Mouse (Mus musculus) midbrain, embryonic 16.5 days (tissue): ENCODE data around the gene Clta. TPM values are rescaled to one million over a fixed set of nuclear protein-coding genes. Genes with fewer than 3 reads are reported as not detected.

Experiments used
- ATAC-seq: fragments of 200-750 bp; cut with Nextera tagmentation; 2 replicates; pipeline ENCODE4 v1.8.0; 2017; ENCODE audit warnings: moderate TSS enrichment
- H3K27ac ChIP-seq: fragments of 300-500 bp; sonication (generic); 2 replicates; pipeline ENCODE4 v1.5.1; 2014; ENCODE audit warnings: mild to moderate bottlenecking, low read length, mixed read lengths
- H3K27me3 ChIP-seq: fragments of 300-500 bp; sonication (generic); 2 replicates; pipeline ENCODE4 v1.6.1; 2014; ENCODE audit warnings: low read depth, low read length, mixed read lengths; ENCODE audit not compliant: control insufficient read depth, insufficient read depth
- H3K36me3 ChIP-seq: fragments of 300-500 bp; sonication (generic); 2 replicates; pipeline ENCODE4 v1.6.1; 2014; ENCODE audit warnings: mild to moderate bottlenecking, low read length, moderate library complexity, mixed read lengths; ENCODE audit not compliant: control insufficient read depth, insufficient read depth
- H3K4me1 ChIP-seq: fragments of 300-500 bp; sonication (generic); 2 replicates; pipeline ENCODE4 v1.6.1; 2014; ENCODE audit warnings: mild to moderate bottlenecking, low read length, mixed read lengths; ENCODE audit not compliant: control insufficient read depth, insufficient read depth
- H3K4me2 ChIP-seq: fragments of 300-500 bp; sonication (generic); 2 replicates; pipeline ENCODE4 v1.6.1; 2014; ENCODE audit warnings: mild to moderate bottlenecking, low read length, mixed read lengths
- H3K4me3 ChIP-seq: fragments of 300-500 bp; sonication (generic); 2 replicates; pipeline ENCODE4 v1.5.1; 2014; ENCODE audit warnings: low read depth, mild to moderate bottlenecking, low read length, moderate library complexity, mixed read lengths
- H3K9ac ChIP-seq: fragments of 300-500 bp; sonication (generic); 2 replicates; pipeline ENCODE4 v1.6.1; 2014; ENCODE audit warnings: low read depth, low read length, mixed read lengths
- H3K9me3 ChIP-seq: fragments of 300-500 bp; sonication (generic); replicated peaks from 2 replicates; pipeline ENCODE4 v1.6.1; 2014; ENCODE audit warnings: mild to moderate bottlenecking, low read length, mixed read lengths; ENCODE audit not compliant: control insufficient read depth, poor library complexity, severe bottlenecking
- WGBS: fragments of 180-500 bp; shearing (Covaris S2); extraction: QIAGEN DNeasy Blood & Tissue Kit; methylation state at CpG from one replicate; pipeline ENCODE4 v1.1.7; 2014; 5-methylcytosine and 5-hydroxymethylcytosine counted together
- polyA plus RNA-seq: library from polyadenylated mRNA; unstranded; fragments of >200 nt; fragmentation: Nextera tagmentation; extraction: Ambion mirVana; gene quantifications from 2 replicates; pipeline ENCODE4 v1.2.1, GENCODE M21; 2015

Clta gene
- 340 and 348 TPM in 2 replicates for polyA plus RNA-seq

- Histone ChIP-seq H3K36me3 (no peaks in the 10 kb centered on the region), H3K4me2 (no peak within 1 kb of the TSS), H3K4me1 (no peaks in the 10 kb centered on the region), H3K9ac (no peak within 1 kb of the TSS), H3K9me3 (no peaks in the 10 kb centered on the region), H3K27me3 (no peaks in the 10 kb centered on the region), H3K4me3 (no peak within 1 kb of the TSS), H3K27ac (no peak within 1 kb of the TSS)
- 91% methylated on average over 5 of the region's 5 CpGs for WGBS
- ATAC-seq, result no peak
These were observed at the start of gene Clta for GRCm38 (mm10) chr4:44004126-44004525. Gene Clta (plus strand): TSS chr4:44004452.

- ATAC-seq, result peak; percentile 85
- H3K4me3 ChIP-seq, result peak within 1 kb of the TSS; percentile 72
- peak within 1 kb of the TSS; percentile 59 for H3K27ac ChIP-seq
- under 1% methylated on average over 39 of the region's 45 CpGs for WGBS
- no peaks in the 10 kb centered on the region for H3K9me3 ChIP-seq
- peaks cover 9% of the 10 kb centered on the region for H3K4me1 ChIP-seq
- H3K27me3 ChIP-seq, result no peaks in the 10 kb centered on the region
- H3K4me2 ChIP-seq, result peak within 1 kb of the TSS; percentile 96
- H3K9ac ChIP-seq, result peak within 1 kb of the TSS; percentile 85
- no peaks in the 10 kb centered on the region for H3K36me3 ChIP-seq
These were observed 46.9 kb upstream of the Clta start, which contains the start of gene Glipr2 for GRCm38 (mm10) chr4:43957292-43957845. Gene Glipr2 (plus strand): TSS chr4:43957401.

- ATAC-seq, result peak; percentile 69
These were observed 46.3 kb upstream of the Clta start for GRCm38 (mm10) chr4:43957846-43958461.

GRCm38 (mm10) chr4:43959523-43960179, 44.6 kb upstream of the Clta start:
- Histone ChIP-seq H3K9ac (no peak overlapping the region), H3K4me1 (peaks cover 9% of the 10 kb centered on the region), H3K36me3 (no peaks in the 10 kb centered on the region), H3K4me3 (no peak overlapping the region), H3K27ac (no peak overlapping the region), H3K9me3 (no peaks in the 10 kb centered on the region), H3K4me2 (no peak overlapping the region), H3K27me3 (no peaks in the 10 kb centered on the region)
- ATAC-seq, result no peak
- 68% methylated on average over 9 of the region's 9 CpGs for WGBS

More at GRCm38 (mm10) chr4:43957846-43958461, 46.3 kb upstream of the Clta start:
- Histone ChIP-seq H3K4me1 (peaks cover 9% of the 10 kb centered on the region), H3K27ac (peak overlapping the region; percentile 59), H3K4me3 (peak overlapping the region; percentile 72), H3K9me3 (no peaks in the 10 kb centered on the region), H3K9ac (peak overlapping the region; percentile 85), H3K4me2 (peak overlapping the region; percentile 96), H3K36me3 (no peaks in the 10 kb centered on the region), H3K27me3 (no peaks in the 10 kb centered on the region)
- 0% methylated on average over 26 of the region's 26 CpGs for WGBS

GRCm38 (mm10) chr4:43960207-43960606, 44.0 kb upstream of the Clta start:
- Histone ChIP-seq H3K27me3 (no peaks in the 10 kb centered on the region), H3K4me3 (no peak overlapping the region), H3K4me1 (peaks cover 9% of the 10 kb centered on the region), H3K27ac (no peak overlapping the region), H3K4me2 (no peak overlapping the region), H3K36me3 (no peaks in the 10 kb centered on the region), H3K9ac (no peak overlapping the region), H3K9me3 (no peaks in the 10 kb centered on the region)
- 83% methylated on average over 6 of the region's 6 CpGs for WGBS
- no peak for ATAC-seq

GRCm38 (mm10) chr4:43964326-43964833, 39.9 kb upstream of the Clta start:
- H3K27ac ChIP-seq, result no peak overlapping the region
- no peak overlapping the region for H3K4me2 ChIP-seq
- no peaks in the 10 kb centered on the region for H3K9me3 ChIP-seq
- H3K27me3 ChIP-seq, result no peaks in the 10 kb centered on the region
- whole genome bisulfite sequencing, result 58% methylated on average over 2 of the region's 2 CpGs
- H3K9ac ChIP-seq, result no peak overlapping the region
- peaks cover 3% of the 10 kb centered on the region; the same call in 1 of the 2 replicates for H3K4me1 ChIP-seq
- ATAC-seq, result no peak
- no peak overlapping the region for H3K4me3 ChIP-seq
- no peaks in the 10 kb centered on the region for H3K36me3 ChIP-seq

- WGBS, result 45% methylated on average over 4 of the region's 4 CpGs
- no peak for ATAC-seq
These were observed 39.1 kb upstream of the Clta start for GRCm38 (mm10) chr4:43964951-43965684.

GRCm38 (mm10) chr4:43965856-43966535, 38.3 kb upstream of the Clta start:
- 82% methylated on average over 7 of the region's 7 CpGs for WGBS
- H3K36me3 ChIP-seq, result no peaks in the 10 kb centered on the region
- ATAC-seq, result no peak
- H3K27ac ChIP-seq, result no peak overlapping the region
- H3K9ac ChIP-seq, result no peak overlapping the region
- H3K9me3 ChIP-seq, result no peaks in the 10 kb centered on the region
- H3K4me3 ChIP-seq, result no peak overlapping the region
- peaks cover 3% of the 10 kb centered on the region; the same call in 1 of the 2 replicates for H3K4me1 ChIP-seq
- no peaks in the 10 kb centered on the region for H3K27me3 ChIP-seq
- no peak overlapping the region for H3K4me2 ChIP-seq

More at GRCm38 (mm10) chr4:43964951-43965684, 39.1 kb upstream of the Clta start:
- Histone ChIP-seq H3K4me3 (no peak overlapping the region), H3K4me2 (no peak overlapping the region), H3K36me3 (no peaks in the 10 kb centered on the region), H3K27ac (no peak overlapping the region), H3K9ac (no peak overlapping the region), H3K9me3 (no peaks in the 10 kb centered on the region), H3K4me1 (peaks cover 3% of the 10 kb centered on the region; the same call in 1 of the 2 replicates), H3K27me3 (no peaks in the 10 kb centered on the region)
